Mouse (Mus musculus) myocyte (in vitro differentiated cells): ENCODE results near the gene Mpst. TPM values are rescaled to one million over a fixed set of nuclear protein-coding genes. Genes with fewer than 3 reads are reported as not detected.
A peak's percentile ranks its signal among the peaks of the same experiment; 100 is the strongest.

Experiments used
- H3K27me3 ChIP-seq: one replicate; pipeline ENCODE4 v1.6.1; 2011; ENCODE audit not compliant: control insufficient read depth, insufficient read depth, insufficient read length
- H3K36me3 ChIP-seq: one replicate; pipeline ENCODE4 v1.6.1; 2011; ENCODE audit not compliant: control insufficient read depth, insufficient read depth
- H3K4me2 ChIP-seq: one replicate; pipeline ENCODE4 v1.6.1; 2011; ENCODE audit warnings: low read depth, control low read depth
- H3K4me3 ChIP-seq: one replicate; pipeline ENCODE4 v1.5.1; 2011; ENCODE audit warnings: mild to moderate bottlenecking, control low read depth, moderate library complexity
- H3K79me2 ChIP-seq: one replicate; pipeline ENCODE4 v1.6.1; 2011; ENCODE audit not compliant: control insufficient read depth, insufficient read depth
- H3ac ChIP-seq: one replicate; pipeline ENCODE4 v1.6.1; 2011; ENCODE audit not compliant: control insufficient read depth, insufficient read length
- CEBPB ChIP-seq: IDR thresholded peaks from 2 replicates; pipeline ENCODE4 v1.6.1; 2011; ENCODE audit warnings: mild to moderate bottlenecking, moderate library complexity; ENCODE audit not compliant: poor library complexity, insufficient read depth, severe bottlenecking
- E2F4 ChIP-seq: IDR thresholded peaks from one replicate; pipeline ENCODE4 v1.6.1; 2011; ENCODE audit warnings: mild to moderate bottlenecking, control low read depth, moderate library complexity; ENCODE audit not compliant: insufficient read depth
- MAX ChIP-seq: IDR thresholded peaks from one replicate; pipeline ENCODE4 v1.6.1; 2011; ENCODE audit warnings: low read depth, mild to moderate bottlenecking, control low read depth
- MYOD1 ChIP-seq, 3 experiments: IDR thresholded peaks; one replicate each; pipeline ENCODE4 v1.6.1; 2011; ENCODE audit warnings: control low read depth in 2 of 3, low read depth in 2 of 3, mild to moderate bottlenecking in 2 of 3, moderate library complexity in 1 of 3; ENCODE audit not compliant: insufficient read length in 2 of 3, control insufficient read depth in 1 of 3
- MYOG ChIP-seq, 3 experiments: IDR thresholded peaks; one replicate each; pipeline ENCODE4 v1.6.1; 2011; ENCODE audit warnings: control low read depth in 2 of 3, low read depth in 2 of 3, mild to moderate bottlenecking in 2 of 3; ENCODE audit not compliant: insufficient read length in 2 of 3, control insufficient read depth in 1 of 3, insufficient read depth in 1 of 3
- POLR2A ChIP-seq: IDR thresholded peaks from one replicate; pipeline ENCODE4 v1.6.1; 2011; ENCODE audit warnings: low read depth, mild to moderate bottlenecking, control low read depth, moderate library complexity; ENCODE audit not compliant: insufficient read length
- POLR2AphosphoS2 ChIP-seq: IDR thresholded peaks from one replicate; pipeline ENCODE4 v1.6.1; 2011; ENCODE audit warnings: low read depth, control low read depth; ENCODE audit not compliant: insufficient read length
- REST ChIP-seq: IDR thresholded peaks from one replicate; pipeline ENCODE4 v1.6.1; 2011; ENCODE audit warnings: mild to moderate bottlenecking, control low read depth, moderate library complexity; ENCODE audit not compliant: insufficient read depth, insufficient read length
- SRF ChIP-seq: IDR thresholded peaks from one replicate; pipeline ENCODE4 v1.6.1; 2011; ENCODE audit warnings: low read depth; ENCODE audit not compliant: control insufficient read depth, insufficient read length
- TCF12 ChIP-seq: IDR thresholded peaks from one replicate; pipeline ENCODE4 v1.6.1; 2011; ENCODE audit warnings: mild to moderate bottlenecking, control low read depth; ENCODE audit not compliant: poor library complexity, insufficient read depth, severe bottlenecking
- TCF3 ChIP-seq: IDR thresholded peaks from one replicate; pipeline ENCODE4 v1.6.1; 2011; ENCODE audit warnings: low read depth, control low read depth; ENCODE audit not compliant: insufficient read length
- USF1 ChIP-seq: IDR thresholded peaks from one replicate; pipeline ENCODE4 v1.6.1; 2011; ENCODE audit warnings: low read depth, mild to moderate bottlenecking, control low read depth, moderate library complexity
- polyA plus RNA-seq: library from polyadenylated mRNA; unstranded; fragments of >200 nt; fragmentation: generic; extraction: Trizol; gene quantifications from one replicate; pipeline ENCODE4 v1.2.1, GENCODE M21; 2012; ENCODE audit warnings: missing spikeins

Gene Mpst
- polyA plus RNA-seq, 1 experiment: 77.1 TPM

GRCm38 (mm10) chr15:78405517-78406211, 552 bp upstream of the Mpst start, which contains the start of gene Tst:
Tst (minus strand) TSS chr15:78405907.
- peak within 1 kb of the TSS; percentile 45 for H3K4me3 ChIP-seq
- H3ac ChIP-seq: peak within 1 kb of the TSS; percentile 1
- no peaks in the 10 kb centered on the region for H3K27me3 ChIP-seq
- H3K36me3 ChIP-seq: no peaks in the 10 kb centered on the region
- no peaks in the 10 kb centered on the region for H3K79me2 ChIP-seq
- TF ChIP-seq USF1 (no peak), POLR2A (no peak), E2F4 (no peak), REST (no peak), SRF (no peak)
- peak within 1 kb of the TSS; percentile 98 for H3K4me2 ChIP-seq

- H3K36me3 ChIP-seq: no peaks in the 10 kb centered on the region
- no peak overlapping the region for H3K4me3 ChIP-seq
- H3K27me3 ChIP-seq: no peaks in the 10 kb centered on the region
Observed at GRCm38 (mm10) chr15:78409570-78410052, 3.4 kb downstream of the Mpst start.

GRCm38 (mm10) chr15:78413083-78413718, 7.0 kb downstream of the Mpst start:
- Histone ChIP-seq H3K4me3 (no peak overlapping the region), H3ac (no peak overlapping the region), H3K36me3 (no peaks in the 10 kb centered on the region), H3K79me2 (no peaks in the 10 kb centered on the region), H3K4me2 (peak overlapping the region; percentile 0), H3K27me3 (no peaks in the 10 kb centered on the region)
- TF ChIP-seq TCF12 (no peak), MYOG (IDR thresholded peaks at IDR 0.05; ENCODE audit: control insufficient read depth in 1 of 3, insufficient read depth in 1 of 3, insufficient read length in 2 of 3, low read depth in 2 of 3) (peak in 1 of 3 experiments; percentile 45)

More at GRCm38 (mm10) chr15:78409570-78410052, 3.4 kb downstream of the Mpst start:
- H3ac ChIP-seq: no peak overlapping the region
- H3K4me2 ChIP-seq: no peak overlapping the region
- H3K79me2 ChIP-seq: no peaks in the 10 kb centered on the region
- TF ChIP-seq MAX (no peak), USF1 (no peak), TCF12 (no peak), MYOG (IDR thresholded peaks at IDR 0.05; ENCODE audit: control insufficient read depth in 1 of 3, insufficient read depth in 1 of 3, insufficient read length in 2 of 3, low read depth in 2 of 3) (no peak), TCF3 (no peak), POLR2A (no peak), CEBPB (no peak)

GRCm38 (mm10) chr15:78413719-78414117, 7.5 kb downstream of the Mpst start:
- Histone ChIP-seq H3K79me2 (no peaks in the 10 kb centered on the region), H3K4me2 (no peak overlapping the region), H3ac (no peak overlapping the region), H3K36me3 (no peaks in the 10 kb centered on the region), H3K4me3 (no peak overlapping the region), H3K27me3 (peaks cover 4% of the 10 kb centered on the region)
- no peak for TF ChIP-seq POLR2AphosphoS2
- no peak for TF ChIP-seq MAX

GRCm38 (mm10) chr15:78414157-78414556, 7.9 kb downstream of the Mpst start:
- Histone ChIP-seq H3ac (no peak overlapping the region), H3K27me3 (peaks cover 8% of the 10 kb centered on the region), H3K4me2 (no peak overlapping the region), H3K79me2 (no peaks in the 10 kb centered on the region), H3K4me3 (no peak overlapping the region), H3K36me3 (no peaks in the 10 kb centered on the region)
- TF ChIP-seq MYOD1 (IDR thresholded peaks at IDR 0.05; ENCODE audit: control insufficient read depth in 1 of 3, insufficient read length in 2 of 3, low read depth in 2 of 3): no peak
- TF ChIP-seq CEBPB: no peak

GRCm38 (mm10) chr15:78416937-78417336, 10.7 kb downstream of the Mpst start:
- Histone ChIP-seq H3K4me3 (no peak overlapping the region), H3ac (no peak overlapping the region), H3K4me2 (no peak overlapping the region), H3K27me3 (peaks cover 19% of the 10 kb centered on the region), H3K79me2 (no peaks in the 10 kb centered on the region), H3K36me3 (no peaks in the 10 kb centered on the region)
- TF ChIP-seq POLR2A (no peak), CEBPB (no peak), TCF12 (no peak), MAX (no peak), TCF3 (no peak), SRF (no peak), POLR2AphosphoS2 (no peak), REST (no peak), USF1 (no peak), E2F4 (no peak), MYOG (IDR thresholded peaks at IDR 0.05; ENCODE audit: control insufficient read depth in 1 of 3, insufficient read depth in 1 of 3, insufficient read length in 2 of 3, low read depth in 2 of 3) (no peak)
